Mouse (Mus musculus): ENCODE measurements around the gene Morc2b.
"Not testable (repeated sequence)": the region's sequence is repeated elsewhere in the genome, so short reads cannot be mapped to it uniquely, and the experiment has no call there.

Gene Morc2b

GRCm38 (mm10) chr17:33139261-33139820 lies at the start of gene Morc2b:
Gene Morc2b, minus strand, starts transcription at chr17:33139683.
- DNase-seq: no peak

DNA sequence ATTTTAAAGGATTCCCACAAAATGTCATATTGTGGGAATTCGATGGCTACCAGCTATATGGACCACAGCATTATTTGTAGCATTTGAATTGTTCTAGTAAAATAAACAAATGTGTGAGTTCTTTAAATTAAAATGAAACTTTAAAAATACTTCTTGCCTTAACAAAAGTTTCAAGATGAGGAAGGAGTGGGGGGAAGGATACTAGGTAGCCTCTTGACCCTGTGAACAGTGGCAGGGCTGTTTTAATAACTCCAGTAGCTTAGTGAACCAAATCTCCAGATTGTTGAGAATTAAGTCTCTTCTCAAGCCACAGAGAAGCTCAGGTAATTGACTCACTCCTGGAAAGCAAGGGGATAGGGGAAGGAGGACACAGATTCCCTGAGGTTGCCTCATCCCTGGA lies 28.7 kb upstream of the Morc2b start, which contains the start of gene Olfr55:
Gene Olfr55, plus strand, starts transcription at position 301 of the 400 bp plus-strand sequence.
- not testable (repeated sequence) for DNase-seq

- no peak for DNase-seq
Measured at GRCm38 (mm10) chr17:33126257-33126656, 13.2 kb downstream of the Morc2b start.

DNA sequence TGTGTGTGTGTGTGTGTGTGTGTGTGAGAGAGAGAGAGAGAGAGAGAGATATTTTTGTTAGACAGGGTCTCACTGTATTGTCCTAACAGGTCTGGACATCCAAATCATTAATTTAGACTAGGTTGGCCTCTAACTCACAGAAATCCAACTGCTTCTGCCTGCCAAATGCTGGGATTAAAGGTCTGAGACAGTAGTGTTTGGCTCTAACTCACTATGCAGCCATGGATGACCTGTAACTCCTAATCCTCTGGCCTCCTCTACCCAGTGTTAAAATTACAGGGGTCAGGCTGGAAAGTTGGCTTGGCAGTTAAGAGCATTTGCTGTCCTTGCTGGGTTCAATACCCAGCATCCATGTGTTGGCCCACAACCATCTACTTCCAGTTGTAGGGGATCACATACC lies 14.9 kb downstream of the Morc2b start:
- DNase-seq: no peak

- no peak for DNase-seq
Measured at GRCm38 (mm10) chr17:33097396-33097795, 42.1 kb downstream of the Morc2b start.

- DNase-seq: peak; percentile 53 to 60
Measured at GRCm38 (mm10) chr17:33092391-33093193, 46.9 kb downstream of the Morc2b start.

DNA sequence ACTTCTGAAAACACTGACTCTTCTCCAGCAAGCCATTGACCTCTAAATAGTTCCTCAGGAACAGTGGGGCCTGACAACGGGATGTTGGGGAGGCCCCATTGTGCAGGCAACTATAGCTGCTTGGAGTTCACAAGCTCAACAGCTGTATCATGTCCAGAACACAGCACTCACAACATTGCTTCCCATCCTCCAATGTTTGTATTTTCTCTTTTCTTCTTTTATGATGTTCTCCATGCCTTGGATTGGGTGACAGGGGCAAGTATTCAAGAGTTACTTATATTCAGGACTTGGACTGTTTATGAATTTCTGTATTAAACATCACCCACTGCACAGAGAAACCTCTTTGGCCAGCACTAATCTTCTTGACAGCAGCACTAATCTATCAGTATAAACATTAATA lies 47.9 kb downstream of the Morc2b start:
- no peak for DNase-seq

DNA sequence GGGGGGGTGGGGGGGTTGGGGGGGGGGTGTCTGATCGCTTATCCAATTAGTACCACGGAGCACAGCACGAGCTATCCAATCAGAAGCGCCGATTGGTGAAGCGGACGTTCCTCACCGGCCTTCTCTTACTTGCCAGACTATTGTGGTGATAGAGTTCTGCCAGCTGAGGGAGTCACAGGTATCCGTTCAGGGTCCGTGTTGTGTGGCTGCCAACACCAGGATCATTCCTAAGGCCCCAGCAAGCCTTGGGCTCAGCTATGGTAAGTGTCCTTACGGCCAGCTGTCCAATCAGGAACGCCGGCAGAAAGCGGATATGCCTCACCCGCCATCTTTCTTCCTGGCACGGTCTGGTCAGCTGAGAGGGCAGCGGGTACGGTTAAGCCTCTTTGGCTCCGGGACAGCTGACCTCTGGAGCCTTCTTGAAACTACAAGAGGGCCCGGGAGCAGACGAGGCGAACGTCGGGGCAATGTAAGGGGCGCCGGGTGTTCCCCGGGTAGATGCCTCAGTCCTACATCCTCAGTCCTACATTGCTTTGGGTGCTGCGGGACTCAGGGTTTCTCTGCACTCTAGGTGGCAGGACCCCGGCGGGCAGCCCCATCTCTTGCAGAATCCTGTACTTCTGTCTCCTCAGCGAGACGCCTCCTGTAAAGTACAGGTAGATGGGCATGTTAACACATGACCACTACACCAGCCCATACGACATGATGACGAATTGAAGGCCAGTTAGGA lies 50.1 kb downstream of the Morc2b start, which contains the start of gene Zfp563:
Gene Zfp563, plus strand, starts transcription at position 91 of the 730 bp plus-strand sequence.
- DNase-seq: peak; percentile 79 to 84

GRCm38 (mm10) chr17:33067958-33068357 lies 71.5 kb downstream of the Morc2b start, which contains the start of gene 4921501E09Rik:
Gene 4921501E09Rik, minus strand, starts transcription at chr17:33068058.
- no peak for DNase-seq
